Mouse (Mus musculus): ENCODE measurements at regions not wholly inside any gene's neighbourhood (a gene's known extent, or its start where the extent isn't known, plus 50 kb on each side); places are given as distances from the start of the nearest gene placed in this dataset.
"Not testable (repeated sequence)": the region's sequence is repeated elsewhere in the genome, so short reads cannot be mapped to it uniquely, and the experiment has no call there.

DNA sequence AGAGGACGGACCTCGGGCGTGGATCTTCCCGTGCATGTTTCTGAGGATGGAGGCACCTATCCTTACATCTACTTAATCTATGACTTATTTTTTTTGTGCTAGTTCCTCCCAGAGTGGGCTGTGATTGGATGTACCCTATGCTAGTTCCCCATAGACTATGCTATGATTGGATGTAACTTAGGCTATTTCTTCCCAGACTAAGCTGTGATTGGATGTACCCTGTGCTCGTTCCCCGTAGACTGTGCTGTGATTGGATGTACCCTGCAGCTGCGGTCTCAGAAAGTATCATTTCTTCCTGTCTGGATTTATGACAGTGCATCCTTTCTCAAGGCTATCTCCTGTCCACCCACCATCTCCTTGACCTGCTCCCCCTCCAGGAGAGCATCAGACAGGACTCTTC, 410.2 kb downstream of the Ptpru start:
- Histone ChIP-seq H3K36me3 (no peaks in the 10 kb centered on the region), H3K27ac (replicated peaks) (no peak overlapping the region), H3K9me3 (no peaks in the 10 kb centered on the region), H3K9ac (no peak overlapping the region), H3K27me3 (replicated peaks) (peaks cover 20% of the 10 kb centered on the region), H3K4me3 (no peak overlapping the region), H3K4me1 (no peaks in the 10 kb centered on the region), H3K4me2 (no peak overlapping the region)
- no peak for ATAC-seq (ENCODE audit: extremely low read depth, insufficient number of reproducible peaks, low FRiP score, low TSS enrichment)
- 83% methylated on average over 7 of the region's 7 CpGs for WGBS

DNA sequence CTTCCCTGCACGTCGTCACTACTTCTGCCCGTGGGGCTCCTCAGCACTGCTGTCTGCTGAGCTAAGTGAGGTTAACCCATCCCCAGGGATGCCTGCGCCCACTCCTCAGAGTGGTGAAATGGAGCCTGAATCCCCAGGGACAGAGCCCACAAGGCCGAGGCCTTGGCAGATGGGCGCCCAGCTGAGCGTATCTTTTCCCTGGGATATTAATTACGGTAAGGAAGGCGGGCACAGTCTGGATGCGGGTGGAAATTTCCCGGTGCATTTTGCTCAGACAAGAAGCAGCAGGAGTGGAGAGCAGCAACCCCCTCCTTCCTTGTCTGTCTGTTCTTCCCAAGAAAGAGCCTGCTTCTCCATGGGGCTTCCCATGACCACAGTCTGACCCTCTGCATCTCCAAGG, 408.7 kb downstream of the Ptpru start:
- WGBS: 66% methylated on average over 11 of the region's 11 CpGs
- no peak overlapping the region for H3K9ac ChIP-seq
- H3K27ac ChIP-seq (replicated peaks): no peak overlapping the region
- H3K9me3 ChIP-seq: no peaks in the 10 kb centered on the region
- no peak for ATAC-seq (ENCODE audit: extremely low read depth, insufficient number of reproducible peaks, low FRiP score, low TSS enrichment)
- H3K36me3 ChIP-seq: no peaks in the 10 kb centered on the region
- no peak overlapping the region for H3K4me3 ChIP-seq
- H3K27me3 ChIP-seq (replicated peaks): peaks cover 31% of the 10 kb centered on the region
- no peaks in the 10 kb centered on the region for H3K4me1 ChIP-seq
- no peak overlapping the region for H3K4me2 ChIP-seq

DNA sequence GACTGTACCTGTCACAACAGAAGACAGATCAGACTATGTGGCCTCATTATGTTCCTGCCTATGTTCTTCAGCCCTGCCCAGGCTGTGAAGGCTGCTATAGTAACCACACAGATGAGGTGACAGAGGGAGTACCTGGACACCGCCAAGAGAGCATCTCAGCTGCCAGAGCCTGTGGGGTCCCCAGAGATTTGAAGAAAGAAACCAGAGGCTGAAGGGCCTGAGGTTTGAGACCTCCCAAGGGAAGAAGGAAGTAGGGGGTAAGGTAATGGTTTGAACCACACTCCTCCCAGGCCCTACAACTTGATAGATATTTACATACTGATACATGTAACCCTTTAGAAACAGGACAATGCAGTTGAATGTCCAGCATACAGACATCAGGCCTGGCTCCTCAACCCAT, 407.7 kb downstream of the Ptpru start:
- H3K9ac ChIP-seq: no peak overlapping the region
- H3K27ac ChIP-seq (replicated peaks): no peak overlapping the region
- WGBS: 81% methylated on average over 1 of the region's 1 CpGs
- H3K27me3 ChIP-seq (replicated peaks): peaks cover 31% of the 10 kb centered on the region
- H3K9me3 ChIP-seq: no peaks in the 10 kb centered on the region
- no peak for ATAC-seq (ENCODE audit: extremely low read depth, insufficient number of reproducible peaks, low FRiP score, low TSS enrichment)
- no peaks in the 10 kb centered on the region for H3K4me1 ChIP-seq
- H3K4me2 ChIP-seq: no peak overlapping the region
- no peaks in the 10 kb centered on the region for H3K36me3 ChIP-seq
- H3K4me3 ChIP-seq: no peak overlapping the region

DNA sequence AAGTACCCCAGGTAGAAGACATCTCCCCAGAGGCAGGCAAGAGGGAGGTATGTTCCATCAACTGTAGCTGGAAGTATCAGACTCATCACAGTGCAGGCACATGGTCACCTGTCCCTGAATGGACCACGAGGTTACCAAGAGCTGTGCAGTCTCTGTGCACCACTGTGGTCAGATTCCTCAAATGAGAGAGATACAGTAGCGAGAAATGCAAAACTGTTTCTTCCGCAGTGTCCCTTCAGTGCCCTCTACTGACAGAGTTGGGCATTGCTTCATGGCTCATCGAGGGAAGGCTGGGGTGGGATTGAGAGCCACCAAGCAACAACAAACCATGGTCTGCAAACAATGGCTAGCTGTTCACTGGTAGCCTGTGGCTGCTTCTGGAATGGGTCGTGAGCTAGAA, 406.9 kb downstream of the Ptpru start:
- ATAC-seq (ENCODE audit: extremely low read depth, insufficient number of reproducible peaks, low FRiP score, low TSS enrichment): no peak
- H3K4me2 ChIP-seq: no peak overlapping the region
- H3K27me3 ChIP-seq (replicated peaks): peaks cover 26% of the 10 kb centered on the region
- no peak overlapping the region; the same call in 1 of the 2 replicates for H3K9ac ChIP-seq
- H3K27ac ChIP-seq (replicated peaks): no peak overlapping the region
- H3K36me3 ChIP-seq: no peaks in the 10 kb centered on the region
- no peak overlapping the region for H3K4me3 ChIP-seq
- 11% methylated on average over 5 of the region's 5 CpGs for WGBS
- H3K9me3 ChIP-seq: no peaks in the 10 kb centered on the region
- H3K4me1 ChIP-seq: no peaks in the 10 kb centered on the region

DNA sequence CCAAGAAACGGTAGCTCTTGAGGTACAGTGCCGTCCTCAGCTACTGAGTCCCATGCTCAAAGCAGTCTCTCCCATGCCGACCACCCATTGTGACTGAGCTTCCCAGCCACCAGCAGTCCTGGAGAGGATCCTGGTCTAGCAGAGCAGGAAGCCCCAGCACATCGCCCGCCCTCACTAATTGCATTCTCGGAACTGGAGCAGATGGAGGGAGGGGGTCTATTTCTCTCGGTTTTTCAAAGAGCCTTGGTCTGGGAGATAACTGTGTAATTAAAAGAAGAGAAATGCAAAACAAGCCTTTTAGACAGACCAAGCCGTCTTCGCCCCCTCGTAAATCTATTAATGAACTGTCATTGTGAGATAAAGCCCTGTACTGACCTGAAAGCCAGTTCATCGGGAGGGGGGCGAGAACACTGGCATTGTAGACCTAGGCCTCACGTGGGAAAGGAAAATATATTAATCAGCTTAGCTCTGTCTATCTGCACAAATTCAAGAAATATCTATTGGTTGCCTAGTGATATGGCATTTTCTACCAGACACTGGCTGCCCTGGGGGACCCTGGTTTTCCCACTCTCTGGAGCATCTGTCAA, 405.4 kb downstream of the Ptpru start:
- Histone ChIP-seq H3K9me3 (no peaks in the 10 kb centered on the region), H3K4me3 (no peak overlapping the region), H3K36me3 (no peaks in the 10 kb centered on the region), H3K27me3 (replicated peaks) (peaks cover 25% of the 10 kb centered on the region), H3K4me1 (no peaks in the 10 kb centered on the region), H3K9ac (no peak overlapping the region), H3K27ac (replicated peaks) (no peak overlapping the region), H3K4me2 (no peak overlapping the region)
- 61% methylated on average over 13 of the region's 13 CpGs for WGBS
- no peak for ATAC-seq (ENCODE audit: extremely low read depth, insufficient number of reproducible peaks, low FRiP score, low TSS enrichment)

DNA sequence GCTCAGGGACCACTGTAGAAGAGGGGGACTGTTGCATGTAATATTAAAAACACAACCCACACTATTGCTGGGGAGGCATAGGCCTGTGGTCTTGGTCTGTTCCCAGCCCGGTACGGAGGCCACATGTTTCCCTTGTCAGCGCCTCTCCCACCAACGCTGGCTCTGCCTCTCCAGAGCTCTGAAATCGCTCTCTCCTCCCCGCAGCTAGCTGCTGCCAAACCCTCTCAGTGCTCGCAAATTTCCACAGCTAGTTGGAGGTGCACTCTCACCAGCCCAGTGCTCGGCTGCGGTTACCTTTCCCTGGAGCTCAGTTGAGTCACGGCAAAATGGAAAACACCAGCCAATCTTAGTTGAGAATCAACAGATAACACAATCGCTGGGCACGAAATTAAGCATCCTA, 402.9 kb downstream of the Ptpru start:
- no peak overlapping the region for H3K27ac ChIP-seq (replicated peaks)
- no peak overlapping the region for H3K4me3 ChIP-seq
- no peak overlapping the region for H3K9ac ChIP-seq
- ATAC-seq (ENCODE audit: extremely low read depth, insufficient number of reproducible peaks, low FRiP score, low TSS enrichment): no peak
- H3K9me3 ChIP-seq: no peaks in the 10 kb centered on the region
- WGBS: 61% methylated on average over 12 of the region's 12 CpGs
- no peaks in the 10 kb centered on the region for H3K36me3 ChIP-seq
- no peak overlapping the region for H3K4me2 ChIP-seq
- H3K4me1 ChIP-seq: no peaks in the 10 kb centered on the region
- peaks cover 20% of the 10 kb centered on the region; the same call in 1 of the 2 replicates for H3K27me3 ChIP-seq (replicated peaks)

DNA sequence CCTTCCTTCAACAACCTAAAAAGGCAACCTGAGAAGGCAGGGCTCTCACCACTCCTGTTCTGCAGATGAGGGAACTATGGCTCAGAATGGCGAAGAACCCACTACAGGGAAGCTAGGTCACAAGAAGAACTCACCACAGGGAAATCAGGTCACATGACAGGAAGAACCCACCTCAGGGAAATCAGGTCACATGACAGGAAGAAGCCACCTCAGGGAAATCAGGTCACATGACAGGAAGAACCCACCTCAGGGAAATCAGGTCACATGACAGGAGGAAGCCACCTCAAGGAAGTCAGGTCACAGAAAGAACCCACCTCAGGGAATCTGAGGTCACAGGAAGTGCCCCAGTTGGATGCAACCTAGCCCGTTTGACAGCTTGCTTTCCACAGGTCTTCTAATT, 399.7 kb downstream of the Ptpru start:
- WGBS: 73% methylated on average over 2 of the region's 2 CpGs

DNA sequence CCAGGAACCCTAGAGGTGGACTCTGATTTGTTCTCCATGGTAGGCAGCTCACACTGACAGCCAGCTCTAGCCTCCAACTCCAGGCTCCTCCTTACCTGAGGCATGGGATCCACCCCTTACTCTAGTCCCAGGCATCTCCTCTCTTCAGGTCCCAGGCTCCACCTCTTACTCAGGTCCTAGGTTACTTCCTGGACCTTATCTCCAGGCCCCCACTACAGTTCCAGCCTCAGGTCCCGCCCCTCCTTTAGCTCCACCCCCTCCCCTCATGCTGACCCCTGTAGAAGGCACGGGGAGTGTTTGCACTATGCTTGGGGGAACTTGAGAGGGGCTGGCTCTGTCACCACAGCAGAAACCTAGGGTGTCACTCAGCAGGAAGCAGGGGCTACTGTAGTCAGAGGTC, 399.2 kb downstream of the Ptpru start:
- Histone ChIP-seq H3K36me3 (no peaks in the 10 kb centered on the region), H3K27me3 (replicated peaks) (peaks cover 11% of the 10 kb centered on the region; the same call in 1 of the 2 replicates), H3K4me2 (no peak overlapping the region), H3K27ac (replicated peaks) (no peak overlapping the region), H3K9ac (no peak overlapping the region), H3K4me3 (no peak overlapping the region), H3K9me3 (no peaks in the 10 kb centered on the region), H3K4me1 (no peaks in the 10 kb centered on the region)
- WGBS: 16% methylated on average over 2 of the region's 2 CpGs
- no peak for ATAC-seq (ENCODE audit: extremely low read depth, insufficient number of reproducible peaks, low FRiP score, low TSS enrichment)

More for the DNA sequence above, 399.7 kb downstream of the Ptpru start:
- H3K4me2 ChIP-seq: no peak overlapping the region
- no peak overlapping the region for H3K4me3 ChIP-seq
- ATAC-seq (ENCODE audit: extremely low read depth, insufficient number of reproducible peaks, low FRiP score, low TSS enrichment): no peak
- no peak overlapping the region for H3K27ac ChIP-seq (replicated peaks)
- no peaks in the 10 kb centered on the region for H3K4me1 ChIP-seq
- H3K9ac ChIP-seq: no peak overlapping the region
- H3K36me3 ChIP-seq: no peaks in the 10 kb centered on the region
- peaks cover 15% of the 10 kb centered on the region; the same call in 1 of the 2 replicates for H3K27me3 ChIP-seq (replicated peaks)
- no peaks in the 10 kb centered on the region for H3K9me3 ChIP-seq

DNA sequence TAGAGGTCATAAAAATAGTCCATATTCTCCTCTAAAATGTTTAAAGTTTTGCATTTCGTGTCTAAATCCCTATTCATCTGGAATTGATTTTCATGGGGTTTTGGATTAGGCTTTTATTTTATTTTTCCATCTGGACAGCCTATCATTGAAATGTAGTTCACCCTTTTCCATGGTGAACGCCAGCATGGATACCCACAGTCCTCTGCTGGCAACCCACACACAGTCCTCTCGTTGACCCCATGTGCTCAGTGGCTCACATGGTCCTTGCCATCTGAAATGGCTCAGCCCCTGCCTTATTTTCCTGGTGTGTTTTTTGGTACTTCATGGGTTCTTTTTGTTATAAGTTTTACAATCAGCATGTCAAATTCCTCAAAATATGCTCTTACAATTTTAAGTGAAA, 397.2 kb downstream of the Ptpru start:
- Histone ChIP-seq H3K27me3 (replicated peaks) (peaks cover 8% of the 10 kb centered on the region; the same call in 1 of the 2 replicates), H3K9me3 (no peaks in the 10 kb centered on the region), H3K9ac (no peak overlapping the region), H3K4me3 (no peak overlapping the region), H3K4me2 (no peak overlapping the region), H3K4me1 (no peaks in the 10 kb centered on the region), H3K36me3 (no peaks in the 10 kb centered on the region), H3K27ac (replicated peaks) (no peak overlapping the region)
- WGBS: 71% methylated on average over 3 of the region's 3 CpGs
- no peak for ATAC-seq (ENCODE audit: extremely low read depth, insufficient number of reproducible peaks, low FRiP score, low TSS enrichment)

DNA sequence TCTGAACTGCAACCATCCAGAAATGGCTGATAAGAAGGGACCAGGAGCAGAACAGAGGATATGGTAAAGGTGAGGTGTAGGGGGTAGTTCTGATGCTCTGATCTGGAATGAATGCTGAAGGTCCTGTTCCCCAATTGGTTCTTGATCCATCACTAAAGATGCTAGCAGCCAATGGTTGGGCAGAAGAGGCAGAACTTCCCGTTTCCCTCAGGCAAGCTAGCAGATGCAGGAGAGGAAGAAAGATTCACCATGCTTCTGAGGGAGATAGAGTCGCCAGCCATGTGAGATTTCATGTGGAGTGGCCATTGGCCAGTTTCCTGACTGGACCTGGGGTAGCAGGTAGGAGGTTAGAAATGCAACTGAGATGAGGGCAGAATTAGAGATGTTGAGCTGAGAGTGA, 394.6 kb downstream of the Ptpru start:
- no peak overlapping the region for H3K4me2 ChIP-seq
- H3K27ac ChIP-seq (replicated peaks): no peak overlapping the region
- no peaks in the 10 kb centered on the region for H3K9me3 ChIP-seq
- H3K36me3 ChIP-seq: no peaks in the 10 kb centered on the region
- no peak overlapping the region for H3K9ac ChIP-seq
- H3K4me1 ChIP-seq: no peaks in the 10 kb centered on the region
- peaks cover 8% of the 10 kb centered on the region; the same call in 1 of the 2 replicates for H3K27me3 ChIP-seq (replicated peaks)
- ATAC-seq (ENCODE audit: extremely low read depth, insufficient number of reproducible peaks, low FRiP score, low TSS enrichment): no peak
- WGBS: 51% methylated on average over 2 of the region's 2 CpGs
- no peak overlapping the region for H3K4me3 ChIP-seq

DNA sequence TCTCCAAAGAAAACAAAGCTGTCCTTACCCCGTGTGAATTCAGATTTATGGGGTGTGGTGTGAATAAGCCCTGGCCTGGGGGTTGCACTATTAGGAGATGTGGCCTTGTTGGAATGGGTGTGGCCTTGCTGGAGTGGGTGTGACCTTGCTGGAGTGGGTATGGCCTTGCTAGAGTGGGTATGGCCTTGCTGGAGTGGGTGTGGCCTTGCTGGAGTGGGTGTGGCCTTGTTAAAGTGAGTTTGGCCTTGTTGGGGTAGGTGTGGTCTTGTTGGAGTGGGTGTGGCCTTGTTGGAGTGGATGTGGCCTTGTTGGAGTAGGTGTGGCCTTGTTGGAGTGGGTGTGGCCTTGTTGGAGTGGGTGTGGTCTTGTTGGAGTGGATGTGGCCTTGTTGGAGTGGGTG, 387.8 kb downstream of the Ptpru start:
- not testable (repeated sequence) for H3K36me3 ChIP-seq; H3K4me1 ChIP-seq; H3K4me2 ChIP-seq; H3K9me3 ChIP-seq; ATAC-seq (ENCODE audit: extremely low read depth, insufficient number of reproducible peaks, low FRiP score, low TSS enrichment); H3K27me3 ChIP-seq (replicated peaks); H3K9ac ChIP-seq; H3K4me3 ChIP-seq; H3K27ac ChIP-seq (replicated peaks)
- WGBS: 76% methylated on average over 1 of the region's 1 CpGs

DNA sequence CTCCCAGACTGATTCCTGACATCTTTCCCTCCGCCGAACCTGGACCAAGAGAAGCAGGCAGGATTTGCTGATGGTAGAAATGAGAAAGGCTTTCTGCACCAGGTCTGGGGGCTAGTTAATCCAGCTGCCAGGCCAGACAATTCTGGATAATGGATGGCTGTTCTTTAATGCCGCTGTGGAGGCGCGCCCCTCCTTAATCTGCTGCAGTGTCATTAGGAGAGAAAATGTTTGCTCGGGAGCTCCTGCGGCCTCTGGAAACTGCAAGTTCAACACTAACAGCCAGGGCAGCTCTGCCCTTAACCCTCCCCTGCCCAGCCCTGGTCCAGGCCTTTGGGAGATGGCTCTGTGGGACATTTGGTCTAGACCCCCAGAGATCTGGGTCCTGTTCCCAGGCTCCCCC, 380.5 kb downstream of the Ptpru start:
- Histone ChIP-seq H3K9ac (no peak overlapping the region), H3K27ac (replicated peaks) (no peak overlapping the region), H3K27me3 (replicated peaks) (no peaks in the 10 kb centered on the region), H3K9me3 (no peaks in the 10 kb centered on the region), H3K4me2 (no peak overlapping the region), H3K36me3 (no peaks in the 10 kb centered on the region), H3K4me1 (peaks cover 2% of the 10 kb centered on the region; the same call in 1 of the 2 replicates), H3K4me3 (no peak overlapping the region)
- no peak for ATAC-seq (ENCODE audit: extremely low read depth, insufficient number of reproducible peaks, low FRiP score, low TSS enrichment)
- WGBS: 55% methylated on average over 7 of the region's 7 CpGs
